Mouse (Mus musculus): Measurements from ENCODE around the gene Asic2. TPM values are rescaled to one million over a fixed set of nuclear protein-coding genes. Genes with fewer than 3 reads are reported as not detected.

The Asic2 gene
- total and polyA plus RNA-seq, 2 experiments from 2014 or later: 19.8 to 60.2 TPM

- no peaks in the 10 kb centered on the region for H3K36me3 ChIP-seq (ENCODE audit: insufficient read depth, low read length)
- H3K4me3 ChIP-seq (ENCODE audit: low read depth, low read length): no peak overlapping the region
- 97% methylated on average over 2 of the region's 2 CpGs for WGBS
- H3K9me3 ChIP-seq (ENCODE audit: low read length): no peaks in the 10 kb centered on the region
- H3K4me1 ChIP-seq (ENCODE audit: insufficient read depth, low read length): no peaks in the 10 kb centered on the region; the same call in 1 of the 2 replicates
- no peak for ATAC-seq (ENCODE audit: low FRiP score)
- TF ChIP-seq CTCF (IDR thresholded peaks at IDR 0.05): no peak
- no peak overlapping the region for H3K27ac ChIP-seq (ENCODE audit: low read depth, low read length)
- H3K27me3 ChIP-seq (ENCODE audit: insufficient read depth, low read length): no peaks in the 10 kb centered on the region
- no peak overlapping the region for H3K4me2 ChIP-seq (ENCODE audit: low read depth, low read length, poor library complexity, severe bottlenecking)
- H3K9ac ChIP-seq (replicated peaks; ENCODE audit: low read length, poor library complexity, severe bottlenecking): no peak overlapping the region
- DNase-seq (ENCODE audit: low spot score): no peak
Measured at GRCm38 (mm10) chr11:81386185-81386584, 582.1 kb downstream of the Asic2 start.

DNA sequence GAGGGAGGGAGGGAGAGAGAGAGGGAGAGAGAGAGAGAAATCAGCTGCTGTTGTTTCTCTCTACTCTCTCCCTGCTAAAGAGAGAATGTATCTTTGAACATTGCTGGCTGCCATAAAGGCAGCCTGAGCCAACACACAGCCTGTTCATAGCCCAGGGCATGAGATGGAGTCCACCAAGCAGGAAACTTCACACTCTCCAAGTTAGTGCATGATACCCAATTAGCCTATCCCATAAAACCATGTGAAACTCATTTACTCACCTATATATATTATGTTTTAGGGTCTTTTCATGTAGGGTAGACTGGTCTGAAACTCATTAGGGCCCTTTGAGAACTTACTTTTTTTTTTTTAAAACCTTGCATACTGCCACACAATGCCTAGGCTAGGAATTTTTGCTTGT, 582.7 kb downstream of the Asic2 start:
- no peaks in the 10 kb centered on the region for H3K36me3 ChIP-seq (ENCODE audit: insufficient read depth, low read length)
- DNase-seq (ENCODE audit: low spot score): no peak

GRCm38 (mm10) chr11:81374841-81375240, 593.4 kb downstream of the Asic2 start:
- ATAC-seq (ENCODE audit: low FRiP score) (no peak), DNase-seq (ENCODE audit: low spot score) (peak; percentile 72)
- no peaks in the 10 kb centered on the region for H3K9me3 ChIP-seq (ENCODE audit: low read length)
- H3K27me3 ChIP-seq (ENCODE audit: insufficient read depth, low read length): no peaks in the 10 kb centered on the region
- no peaks in the 10 kb centered on the region for H3K36me3 ChIP-seq (ENCODE audit: insufficient read depth, low read length)
- no peak overlapping the region for H3K27ac ChIP-seq (ENCODE audit: low read depth, low read length)
- H3K9ac ChIP-seq (replicated peaks; ENCODE audit: low read length, poor library complexity, severe bottlenecking): no peak overlapping the region
- H3K4me1 ChIP-seq (ENCODE audit: insufficient read depth, low read length): no peaks in the 10 kb centered on the region
- peak; percentile 85 for TF ChIP-seq CTCF (IDR thresholded peaks at IDR 0.05)
- no peak overlapping the region for H3K4me3 ChIP-seq (ENCODE audit: low read depth, low read length)
- H3K4me2 ChIP-seq (ENCODE audit: low read depth, low read length, poor library complexity, severe bottlenecking): no peak overlapping the region

More for the DNA sequence above, 582.7 kb downstream of the Asic2 start:
- no peak overlapping the region for H3K27ac ChIP-seq (ENCODE audit: low read depth, low read length)
- no peak for TF ChIP-seq CTCF (IDR thresholded peaks at IDR 0.05)
- no peaks in the 10 kb centered on the region for H3K9me3 ChIP-seq (ENCODE audit: low read length)
- ATAC-seq (ENCODE audit: low FRiP score): no peak
- H3K4me3 ChIP-seq (ENCODE audit: low read depth, low read length): no peak overlapping the region
- no peak overlapping the region for H3K9ac ChIP-seq (replicated peaks; ENCODE audit: low read length, poor library complexity, severe bottlenecking)
- H3K4me1 ChIP-seq (ENCODE audit: insufficient read depth, low read length): no peaks in the 10 kb centered on the region; the same call in 1 of the 2 replicates
- no peak overlapping the region for H3K4me2 ChIP-seq (ENCODE audit: low read depth, low read length, poor library complexity, severe bottlenecking)
- H3K27me3 ChIP-seq (ENCODE audit: insufficient read depth, low read length): no peaks in the 10 kb centered on the region

DNA sequence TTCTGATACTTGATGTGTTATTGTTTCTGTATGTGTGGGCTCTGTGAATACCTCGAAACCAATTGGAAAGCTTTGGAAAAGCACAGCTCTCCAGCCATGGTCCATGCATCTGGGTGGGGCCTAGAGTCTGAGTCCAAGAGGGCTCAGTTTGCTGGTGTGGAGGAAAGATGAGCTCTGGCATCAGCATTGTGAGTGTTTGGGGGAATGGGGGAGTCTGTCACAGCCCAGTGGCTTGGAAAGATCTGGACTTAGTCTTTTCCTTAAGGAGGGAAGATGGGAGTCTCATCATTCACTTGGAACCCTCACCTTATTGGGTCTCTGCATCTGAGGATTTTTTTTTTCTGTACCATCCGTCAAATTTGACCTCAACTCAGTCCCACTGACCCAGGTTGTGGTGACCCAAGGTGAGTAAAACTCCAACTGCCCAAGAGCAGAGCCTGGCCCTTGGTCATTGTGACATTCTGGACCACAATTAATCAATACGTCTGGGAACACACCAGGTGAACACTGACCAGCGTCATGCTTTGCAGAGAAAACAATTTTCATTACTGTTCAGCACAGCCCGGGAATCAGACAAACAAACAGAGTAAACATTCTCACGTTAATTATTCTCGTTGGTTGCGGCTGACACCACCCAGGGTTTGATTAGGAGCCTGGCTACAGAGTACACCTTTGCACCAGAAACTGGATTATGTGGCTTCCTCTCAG, 594.1 kb downstream of the Asic2 start:
- H3K9ac ChIP-seq (replicated peaks; ENCODE audit: low read length, poor library complexity, severe bottlenecking): no peak overlapping the region
- no peaks in the 10 kb centered on the region for H3K9me3 ChIP-seq (ENCODE audit: low read length)
- no peak for TF ChIP-seq CTCF (IDR thresholded peaks at IDR 0.05)
- DNase-seq (ENCODE audit: low spot score): no peak
- no peak overlapping the region for H3K27ac ChIP-seq (ENCODE audit: low read depth, low read length)
- no peak for ATAC-seq (ENCODE audit: low FRiP score)
- no peaks in the 10 kb centered on the region for H3K4me1 ChIP-seq (ENCODE audit: insufficient read depth, low read length)
- H3K36me3 ChIP-seq (ENCODE audit: insufficient read depth, low read length): no peaks in the 10 kb centered on the region
- no peak overlapping the region for H3K4me2 ChIP-seq (ENCODE audit: low read depth, low read length, poor library complexity, severe bottlenecking)
- 79% methylated on average over 8 of the region's 8 CpGs for WGBS
- H3K27me3 ChIP-seq (ENCODE audit: insufficient read depth, low read length): no peaks in the 10 kb centered on the region
- H3K4me3 ChIP-seq (ENCODE audit: low read depth, low read length): no peak overlapping the region

GRCm38 (mm10) chr11:81371545-81371944, 596.7 kb downstream of the Asic2 start:
- ATAC-seq (ENCODE audit: low FRiP score) (no peak), DNase-seq (ENCODE audit: low spot score) (peak; percentile 12)
- no peaks in the 10 kb centered on the region for H3K27me3 ChIP-seq (ENCODE audit: insufficient read depth, low read length)
- no peak overlapping the region for H3K4me3 ChIP-seq (ENCODE audit: low read depth, low read length)
- no peaks in the 10 kb centered on the region for H3K4me1 ChIP-seq (ENCODE audit: insufficient read depth, low read length)
- no peak for TF ChIP-seq CTCF (IDR thresholded peaks at IDR 0.05)
- H3K27ac ChIP-seq (ENCODE audit: low read depth, low read length): no peak overlapping the region
- no peaks in the 10 kb centered on the region for H3K36me3 ChIP-seq (ENCODE audit: insufficient read depth, low read length)
- no peak overlapping the region for H3K9ac ChIP-seq (replicated peaks; ENCODE audit: low read length, poor library complexity, severe bottlenecking)
- no peaks in the 10 kb centered on the region for H3K9me3 ChIP-seq (ENCODE audit: low read length)
- no peak overlapping the region for H3K4me2 ChIP-seq (ENCODE audit: low read depth, low read length, poor library complexity, severe bottlenecking)
- 62% methylated on average over 8 of the region's 8 CpGs for WGBS

- 47% methylated on average over 8 of the region's 8 CpGs for WGBS
- no peak for ATAC-seq (ENCODE audit: low FRiP score)
Measured at GRCm38 (mm10) chr11:81370426-81370810, 597.8 kb downstream of the Asic2 start.

More at GRCm38 (mm10) chr11:81370426-81370810, 597.8 kb downstream of the Asic2 start:
- Histone ChIP-seq H3K9ac (replicated peaks; ENCODE audit: low read length, poor library complexity, severe bottlenecking) (no peak overlapping the region), H3K9me3 (ENCODE audit: low read length) (no peaks in the 10 kb centered on the region), H3K36me3 (ENCODE audit: insufficient read depth, low read length) (no peaks in the 10 kb centered on the region), H3K4me1 (ENCODE audit: insufficient read depth, low read length) (no peaks in the 10 kb centered on the region), H3K4me3 (ENCODE audit: low read depth, low read length) (no peak overlapping the region), H3K27me3 (ENCODE audit: insufficient read depth, low read length) (no peaks in the 10 kb centered on the region), H3K27ac (ENCODE audit: low read depth, low read length) (no peak overlapping the region), H3K4me2 (ENCODE audit: low read depth, low read length, poor library complexity, severe bottlenecking) (no peak overlapping the region)
- TF ChIP-seq CTCF (IDR thresholded peaks at IDR 0.05): no peak
- DNase-seq (ENCODE audit: low spot score): peak; percentile 27

All from midbrain, postnatal 0 days (tissue).